Mouse (Mus musculus) subcutaneous adipose tissue, adult 2 months (tissue): ENCODE results near the gene Stk36. TPM values are rescaled to one million over a fixed set of nuclear protein-coding genes. Genes with fewer than 3 reads are reported as not detected.

ENCODE experiments used
- polyA plus RNA-seq: library from polyadenylated mRNA; depleted of rRNA; stranded (reverse); fragments of >200 nt; gene quantifications from 2 replicates; pipeline ENCODE4 v1.2.3, GENCODE M21; 2012; ENCODE audit warnings: low replicate concordance; rRNA removed

Gene Stk36
- polyA plus RNA-seq = 2.4 and 6.3 TPM in 2 replicates

GRCm38 (mm10) chr1:74601267-74601962 is at the start of gene Stk36, which contains the start of gene Rnf25:
Stk36 (plus strand) TSS chr1:74601445.
Rnf25 (minus strand) TSS chr1:74601397.

GRCm38 (mm10) chr1:74587773-74588445 is 13.3 kb upstream of the Stk36 start, which contains the start of the genes Zfp142 and Bcs1l:
Zfp142 (minus strand) TSS chr1:74588246.
Bcs1l (plus strand) TSS chr1:74588289.

GRCm38 (mm10) chr1:74661448-74662195 is 60.4 kb downstream of the Stk36 start, which contains the start of gene Ttll4:
Ttll4 (plus strand) TSS chr1:74661745.

Other genes starting within 250 kb of the Stk36 start
- gene Catip, start 239.3 kb upstream of the Stk36 start, polyA plus RNA-seq = 2.1 and 2.8 TPM in 2 replicates
- 67.9 and 69.7 TPM in 2 replicates for gene Slc11a1, start 226.2 kb upstream of the Stk36 start, polyA plus RNA-seq
- gene Ctdsp1, start 209.9 kb upstream of the Stk36 start, polyA plus RNA-seq = 134 and 200 TPM in 2 replicates
- gene Vil1, start 192.1 kb upstream of the Stk36 start, polyA plus RNA-seq = 0.45 and 0.99 TPM in 2 replicates
- gene Cnot9, start 95.4 kb upstream of the Stk36 start, polyA plus RNA-seq = 15.8 and 31.4 TPM in 2 replicates
- gene Plcd4, start 58.6 kb upstream of the Stk36 start, polyA plus RNA-seq = 0.13 and 0.57 TPM in 2 replicates
- 3.1 and 7.2 TPM in 2 replicates for gene Usp37, start 57.2 kb upstream of the Stk36 start, polyA plus RNA-seq
- 9.1 and 28.9 TPM in 2 replicates for gene Zfp142, start 13.2 kb upstream of the Stk36 start, polyA plus RNA-seq
- 30.8 and 30.9 TPM in 2 replicates for gene Bcs1l, start 13.2 kb upstream of the Stk36 start, polyA plus RNA-seq
- 64.1 and 96.1 TPM in 2 replicates for gene Rnf25, start within 50 bp of the Stk36 start, polyA plus RNA-seq
- 11.0 and 27.6 TPM in 2 replicates for gene Ttll4, start 60.3 kb downstream of the Stk36 start, polyA plus RNA-seq
- gene Cyp27a1, start 112.1 kb downstream of the Stk36 start, polyA plus RNA-seq = 44.1 and 60.8 TPM in 2 replicates
- 0.60 and 9.6 TPM in 2 replicates for gene Prkag3, start 147.8 kb downstream of the Stk36 start, polyA plus RNA-seq
- gene Wnt6, start 170.4 kb downstream of the Stk36 start, polyA plus RNA-seq = 0.60 and 5.8 TPM in 2 replicates
- gene Wnt10a, start 190.1 kb downstream of the Stk36 start, polyA plus RNA-seq = 0.04 and 0.22 TPM in 2 replicates